In genomic region chr6:29317286-29317685, GRCm38 (mm10) we compare ENCODE assay signal across 23 mouse cellular contexts. TPM values are rescaled to one million over a fixed set of nuclear protein-coding genes. Genes with fewer than 3 reads are reported as not detected.
DNase-seq lines count a peak whose midpoint lies in the region; ATAC-seq and TF ChIP-seq lines count a peak whose summit lies in the region.
"Had no signal": no experiment of that assay in that cellular context is flagged by ENCODE, and none has a peak within 500 bp of the region (broad histone marks: within the 10 kb centered on the region; RNA-seq: fewer than 3 reads in every experiment).

No protein-coding gene starts in this region.

- H3ac ChIP-seq in C2C12 (ENCODE audit: control insufficient read depth, insufficient read length, low read depth) (no peak overlapping the region), myocyte (ENCODE audit: control insufficient read depth, insufficient read length) (no peak overlapping the region)

- no peak overlapping the region for H3K9ac ChIP-seq in lung, postnatal 0 days (replicated peaks; ENCODE audit: low read depth)
- no peak overlapping the region for H3K9ac ChIP-seq in liver, embryonic 12.5 days
- H3K9ac ChIP-seq: heart, embryonic 15.5 days had no signal

- CTCF ChIA-PET in Patski (lab: Charles Lee), result interaction anchor here (0.8 kb wide), 1 partner anchor 30 kb away, joined by 3 read pairs; no protein-coding TSS in a partner anchor

- in situ Hi-C loops in Patski (cut with MboI; ENCODE audit: low pct_unique_long_range_greater_than_20kb), result no loop called here

- H3K4me3 ChIP-seq in lung, postnatal 0 days (ENCODE audit: low read depth, low read length), result no peak overlapping the region
- H3K4me3 ChIP-seq in C2C12 (ENCODE audit: insufficient read depth, poor library complexity, severe bottlenecking), result no peak overlapping the region
- no peak overlapping the region for H3K4me3 ChIP-seq in myocyte
- no peak overlapping the region for H3K4me3 ChIP-seq in liver, embryonic 12.5 days
- H3K4me3 ChIP-seq: embryonic facial prominence, embryonic 10.5 days; erythroblast, embryonic 14.5 days; forebrain, embryonic 10.5 days; heart, adult 2 months; heart, embryonic 15.5 days had no signal

- POLR2A ChIA-PET in Patski (lab: Charles Lee), result no interaction called here

- H3K27ac ChIP-seq in lung, postnatal 0 days (ENCODE audit: low read length), result no peak overlapping the region
- H3K27ac ChIP-seq in liver, embryonic 12.5 days, result no peak overlapping the region
- H3K27ac ChIP-seq: embryonic facial prominence, embryonic 10.5 days; forebrain, embryonic 10.5 days; heart, adult 2 months; heart, embryonic 15.5 days had no signal

- no peak for TF ChIP-seq CTCF in lung, postnatal 0 days (IDR thresholded peaks at IDR 0.05)
- TF ChIP-seq CTCF in C2C12 (IDR thresholded peaks at IDR 0.05; ENCODE audit: control insufficient read depth, insufficient read depth, insufficient read length) (no peak), Patski (IDR thresholded peaks at IDR 0.05) (no peak)

- TF ChIP-seq EP300 in lung, postnatal 0 days (IDR thresholded peaks at IDR 0.05), result no peak

- H3K4me2 ChIP-seq in lung, postnatal 0 days (replicated peaks; ENCODE audit: low read depth, low read length), result no peak overlapping the region
- peak overlapping the region; percentile 74 for H3K4me2 ChIP-seq in myocyte (ENCODE audit: low read depth)
- no peak overlapping the region for H3K4me2 ChIP-seq in liver, embryonic 12.5 days
- H3K4me2 ChIP-seq: heart, embryonic 11.5 days; heart, embryonic 15.5 days had no signal

- WGBS in lung, postnatal 0 days, result 53% methylated on average over 2 of the region's 2 CpGs
- WGBS in liver, embryonic 12.5 days (ENCODE audit: insufficient replicate concordance), result 57% methylated on average over 2 of the region's 2 CpGs

- H3K4me1 ChIP-seq in lung, postnatal 0 days (ENCODE audit: insufficient read depth, low read depth, low read length), result no peaks in the 10 kb centered on the region
- no peaks in the 10 kb centered on the region for H3K4me1 ChIP-seq in liver, embryonic 12.5 days

- no peaks in the 10 kb centered on the region for H3K9me3 ChIP-seq in lung, postnatal 0 days (ENCODE audit: low read length)
- no peaks in the 10 kb centered on the region for H3K9me3 ChIP-seq in liver, embryonic 12.5 days (replicated peaks)
- H3K9me3 ChIP-seq: embryonic facial prominence, embryonic 10.5 days; forebrain, embryonic 10.5 days; heart, embryonic 15.5 days had no signal

- no peaks in the 10 kb centered on the region for H3K79me3 ChIP-seq in C2C12 (ENCODE audit: low read depth)

- no peak for TF ChIP-seq POLR2A in myocyte (IDR thresholded peaks at IDR 0.05; ENCODE audit: insufficient read length, low read depth)

- H3K36me3 ChIP-seq in lung, postnatal 0 days (ENCODE audit: insufficient read depth, low read length), result no peaks in the 10 kb centered on the region
- H3K36me3 ChIP-seq in C2C12 (ENCODE audit: control insufficient read depth, insufficient read depth), result no peaks in the 10 kb centered on the region
- no peaks in the 10 kb centered on the region for H3K36me3 ChIP-seq in myocyte (ENCODE audit: control insufficient read depth, insufficient read depth)
- no peaks in the 10 kb centered on the region for H3K36me3 ChIP-seq in liver, embryonic 12.5 days
- H3K36me3 ChIP-seq: embryonic facial prominence, embryonic 10.5 days; forebrain, embryonic 10.5 days; heart, embryonic 15.5 days had no signal

- no peaks in the 10 kb centered on the region for H3K27me3 ChIP-seq in lung, postnatal 0 days (replicated peaks; ENCODE audit: insufficient read depth, low read length)
- H3K27me3 ChIP-seq in C2C12 (ENCODE audit: control insufficient read depth, insufficient read depth, insufficient read length) (no peaks in the 10 kb centered on the region), Patski (no peaks in the 10 kb centered on the region), myocyte (ENCODE audit: control insufficient read depth, insufficient read depth, insufficient read length) (no peaks in the 10 kb centered on the region)
- H3K27me3 ChIP-seq in liver, embryonic 12.5 days (replicated peaks), result no peaks in the 10 kb centered on the region; the same call in 1 of the 2 replicates
- H3K27me3 ChIP-seq: heart, embryonic 15.5 days had no signal

- no peaks in the 10 kb centered on the region for H3K79me2 ChIP-seq in C2C12 (ENCODE audit: control insufficient read depth, insufficient read depth)
- no peaks in the 10 kb centered on the region for H3K79me2 ChIP-seq in myocyte (ENCODE audit: control insufficient read depth, insufficient read depth)

- DNase-seq in lung, postnatal 0 days (ENCODE audit: low spot score), result no peak
- no peak for DNase-seq in lung, postnatal 36 days
- no peak for DNase-seq in Patski (ENCODE audit: low read depth, low spot score)
- DNase-seq in layer of hippocampus, adult 9-11 months, result no peak
- DNase-seq in ovary, postnatal 10 days (ENCODE audit: low spot score), result no peak
- DNase-seq: adrenal gland, adult 2 months; adrenal gland, postnatal 25 days; cerebellum, adult 18-20 months; cerebellum, postnatal 10 days; gastrocnemius, postnatal 10 days; heart, adult 2 months had no signal

- ATAC-seq in lung, postnatal 0 days, result peak; percentile 30; the same call in 1 of the 2 replicates
- ATAC-seq in Patski, result peak; percentile 16
- ATAC-seq in liver, embryonic 12.5 days, result no peak
- ATAC-seq: forebrain, embryonic 14.5 days; hindbrain, embryonic 16.5 days; inflammation-experienced regulatory T-cells, adult 6 months had no signal

TF ChIP-seq in C2C12, 6 proteins besides CTCF, POLR2A, EP300 and RAD21:
- TF ChIP-seq CEBPB (IDR thresholded peaks at IDR 0.05; ENCODE audit: low read depth), result no peak
- TF ChIP-seq FOSL1 (IDR thresholded peaks at IDR 0.05; ENCODE audit: insufficient read depth, low read length, poor library complexity, severe bottlenecking), result peak; percentile 60
- TF ChIP-seq MYOD1 (IDR thresholded peaks at IDR 0.05; ENCODE audit: control insufficient read depth, insufficient read length, low read depth), result peak; percentile 11
- no peak for TF ChIP-seq USF1 (IDR thresholded peaks at IDR 0.05; ENCODE audit: low read depth)
TF ChIP-seq in C2C12: peak in this region for 2.

TF ChIP-seq in myocyte, 11 proteins besides CTCF, POLR2A, EP300 and RAD21:
- no peak for TF ChIP-seq TCF12 (IDR thresholded peaks at IDR 0.05; ENCODE audit: insufficient read depth, poor library complexity, severe bottlenecking)
- no peak for TF ChIP-seq CEBPB (IDR thresholded peaks at IDR 0.05; ENCODE audit: insufficient read depth, poor library complexity, severe bottlenecking)
- no peak for TF ChIP-seq TCF3 (IDR thresholded peaks at IDR 0.05; ENCODE audit: insufficient read length, low read depth)
- no peak for TF ChIP-seq SRF (IDR thresholded peaks at IDR 0.05; ENCODE audit: control insufficient read depth, insufficient read length, low read depth)
- no peak for TF ChIP-seq E2F4 (IDR thresholded peaks at IDR 0.05; ENCODE audit: insufficient read depth)
- no peak for TF ChIP-seq MYOG (IDR thresholded peaks at IDR 0.05; ENCODE audit: control insufficient read depth in 1 of 3, insufficient read depth in 1 of 3, insufficient read length in 2 of 3, low read depth in 2 of 3)
- no peak for TF ChIP-seq MYOD1 (IDR thresholded peaks at IDR 0.05; ENCODE audit: control insufficient read depth in 1 of 3, insufficient read length in 2 of 3, low read depth in 2 of 3)
- TF ChIP-seq MAX (IDR thresholded peaks at IDR 0.05; ENCODE audit: low read depth), result no peak
- no peak for TF ChIP-seq USF1 (IDR thresholded peaks at IDR 0.05; ENCODE audit: low read depth)
- no peak for TF ChIP-seq POLR2AphosphoS2 (IDR thresholded peaks at IDR 0.05; ENCODE audit: insufficient read length, low read depth)
- no peak for TF ChIP-seq REST (IDR thresholded peaks at IDR 0.05; ENCODE audit: insufficient read depth, insufficient read length)

RNA-seq across cellular contexts. Expression of gene Fam71f1, which starts 1.7 kb away (rescaled TPM):
- polyA plus RNA-seq in lung, postnatal 0 days (2015; fragmentation: Nextera tagmentation; extraction: Ambion mirVana), result not detected in 2 replicates
- 0.22 TPM for polyA plus RNA-seq in C2C12 (2012; fragmentation: generic; extraction: Trizol)
- polyA plus RNA-seq in Patski (2021), result 0.18 TPM
- polyA plus RNA-seq in myocyte (2012; fragmentation: generic; extraction: Trizol), result 0.47 TPM
- polyA plus RNA-seq in liver, embryonic 12.5 days (2016; fragmentation: Nextera tagmentation; extraction: Ambion mirVana), result not detected in 2 replicates
- polyA plus RNA-seq: adrenal gland, adult 2 months; embryonic facial prominence, embryonic 10.5 days; erythroblast, embryonic 14.5 days; forebrain, embryonic 10.5 days; forebrain, embryonic 14.5 days; hindbrain, embryonic 11.5 days; hindbrain, embryonic 16.5 days; inflammation-experienced regulatory T-cells, adult 6 months had no signal

RNA-seq across cellular contexts. Expression of gene Calu, which starts 30.6 kb away (rescaled TPM):
- 232 and 238 TPM in 2 replicates for polyA plus RNA-seq in lung, postnatal 0 days (2015; fragmentation: Nextera tagmentation; extraction: Ambion mirVana)
- 169 TPM for polyA plus RNA-seq in C2C12 (2012; fragmentation: generic; extraction: Trizol)
- polyA plus RNA-seq in Patski (2021), result 448 TPM
- polyA plus RNA-seq in myocyte (2012; fragmentation: generic; extraction: Trizol), result 183 TPM
- 127 and 131 TPM in 2 replicates for polyA plus RNA-seq in liver, embryonic 12.5 days (2016; fragmentation: Nextera tagmentation; extraction: Ambion mirVana)

RNA-seq across cellular contexts. Expression of gene Fam71f2, which starts 37.9 kb away (rescaled TPM):
- polyA plus RNA-seq in lung, postnatal 0 days (2015; fragmentation: Nextera tagmentation; extraction: Ambion mirVana), result 0.79 and 1.2 TPM in 2 replicates
- polyA plus RNA-seq in C2C12 (2012; fragmentation: generic; extraction: Trizol) (0.19 TPM), Patski (2021) (0.12 TPM), myocyte (2012; fragmentation: generic; extraction: Trizol) (0.47 TPM)
- 0.20 and 0.31 TPM in 2 replicates for polyA plus RNA-seq in liver, embryonic 12.5 days (2016; fragmentation: Nextera tagmentation; extraction: Ambion mirVana)
- polyA plus RNA-seq: erythroblast, embryonic 14.5 days had no signal

RNA-seq across cellular contexts. Expression of gene Hilpda, which starts 45.0 kb away (rescaled TPM):
- 126 and 150 TPM in 2 replicates for polyA plus RNA-seq in lung, postnatal 0 days (2015; fragmentation: Nextera tagmentation; extraction: Ambion mirVana)
- polyA plus RNA-seq in C2C12 (2012; fragmentation: generic; extraction: Trizol) (33.9 TPM), Patski (2021) (14.0 TPM), myocyte (2012; fragmentation: generic; extraction: Trizol) (15.5 TPM)
- 19.1 and 20.0 TPM in 2 replicates for polyA plus RNA-seq in liver, embryonic 12.5 days (2016; fragmentation: Nextera tagmentation; extraction: Ambion mirVana)
